17 mouse cellular contexts compared by ENCODE assay signal in genomic region chr19:50439464-50439881, GRCm38 (mm10).
DNase-seq lines count a peak whose midpoint lies in the region; ATAC-seq lines count a peak whose summit lies in the region.
"Had no signal": no experiment of that assay in that cellular context is flagged by ENCODE, and none has a peak within 500 bp of the region (broad histone marks: within the 10 kb centered on the region; RNA-seq: fewer than 3 reads in every experiment).

No protein-coding gene starts in this region.

- intact Hi-C loops in left cerebral cortex, postnatal 25 days (cut with DNase I): no loop called here

- H3K9me3 ChIP-seq in forebrain, embryonic 12.5 days: no peaks in the 10 kb centered on the region
- H3K9me3 ChIP-seq in forebrain, embryonic 16.5 days (ENCODE audit: control insufficient read depth, low read length): no peaks in the 10 kb centered on the region
- H3K9me3 ChIP-seq in hindbrain, embryonic 10.5 days: no peaks in the 10 kb centered on the region
- no peaks in the 10 kb centered on the region for H3K9me3 ChIP-seq in midbrain, embryonic 12.5 days
- H3K9me3 ChIP-seq: limb, embryonic 13.5 days; stomach, embryonic 15.5 days had no signal

- no peaks in the 10 kb centered on the region for H3K36me3 ChIP-seq in forebrain, embryonic 12.5 days (replicated peaks)
- no peaks in the 10 kb centered on the region for H3K36me3 ChIP-seq in forebrain, embryonic 16.5 days (ENCODE audit: control insufficient read depth, insufficient read depth)
- no peaks in the 10 kb centered on the region for H3K36me3 ChIP-seq in hindbrain, embryonic 10.5 days
- H3K36me3 ChIP-seq in midbrain, embryonic 12.5 days: no peaks in the 10 kb centered on the region
- H3K36me3 ChIP-seq: limb, embryonic 13.5 days; stomach, embryonic 15.5 days had no signal

- H3K27ac ChIP-seq in forebrain, embryonic 12.5 days: peak overlapping the region; percentile 65
- H3K27ac ChIP-seq in forebrain, embryonic 16.5 days (ENCODE audit: low read length): no peak overlapping the region
- peak overlapping the region; percentile 82 for H3K27ac ChIP-seq in hindbrain, embryonic 10.5 days
- H3K27ac ChIP-seq in midbrain, embryonic 12.5 days (replicated peaks): peak overlapping the region; percentile 60
- H3K27ac ChIP-seq: limb, embryonic 13.5 days; stomach, embryonic 15.5 days had no signal

- ATAC-seq in forebrain, embryonic 12.5 days (ENCODE audit: low FRiP score): peak; percentile 30; the same call in 1 of the 2 replicates
- ATAC-seq in forebrain, embryonic 16.5 days: no peak
- 0 out of 2 replicates have a peak, but pooled peaks have one; percentile 16 for ATAC-seq in midbrain, embryonic 12.5 days (ENCODE audit: low FRiP score, low read depth)
- no peak for ATAC-seq in cerebellum, adult (ENCODE audit: insufficient number of reproducible peaks, low FRiP score, low TSS enrichment)
- ATAC-seq in monocyte, adult 5-6 weeks (replicated peaks; ENCODE audit: insufficient number of reproducible peaks, low FRiP score, low TSS enrichment, poor library complexity, severe bottlenecking): no peak
- ATAC-seq: intestine, embryonic 16.5 days had no signal

- 5% methylated on average over 3 of the region's 3 CpGs for WGBS in forebrain, embryonic 12.5 days
- 8% methylated on average over 3 of the region's 3 CpGs for WGBS in forebrain, embryonic 16.5 days
- 8% methylated on average over 3 of the region's 3 CpGs for WGBS in hindbrain, embryonic 10.5 days
- 4% methylated on average over 3 of the region's 3 CpGs for WGBS in midbrain, embryonic 12.5 days

- H3K4me2 ChIP-seq in forebrain, embryonic 12.5 days: peak overlapping the region; percentile 47; the same call in 1 of the 2 replicates
- no peak overlapping the region for H3K4me2 ChIP-seq in forebrain, embryonic 16.5 days (ENCODE audit: low read length)
- H3K4me2 ChIP-seq in midbrain, embryonic 12.5 days (replicated peaks): peak overlapping the region; percentile 51
- H3K4me2 ChIP-seq: stomach, embryonic 15.5 days had no signal

- peaks cover 37% of the 10 kb centered on the region for H3K4me1 ChIP-seq in forebrain, embryonic 12.5 days
- peaks cover 16% of the 10 kb centered on the region for H3K4me1 ChIP-seq in forebrain, embryonic 16.5 days (replicated peaks; ENCODE audit: control insufficient read depth, insufficient read depth, low read length)
- peaks cover 41% of the 10 kb centered on the region for H3K4me1 ChIP-seq in hindbrain, embryonic 10.5 days (replicated peaks)
- peaks cover 35% of the 10 kb centered on the region for H3K4me1 ChIP-seq in midbrain, embryonic 12.5 days
- H3K4me1 ChIP-seq: stomach, embryonic 15.5 days had no signal

- H3K27me3 ChIP-seq in forebrain, embryonic 12.5 days: no peaks in the 10 kb centered on the region
- no peaks in the 10 kb centered on the region for H3K27me3 ChIP-seq in forebrain, embryonic 16.5 days (replicated peaks; ENCODE audit: control insufficient read depth, insufficient read depth, low read length)
- H3K27me3 ChIP-seq in hindbrain, embryonic 10.5 days (ENCODE audit: insufficient read depth, poor library complexity, severe bottlenecking): no peaks in the 10 kb centered on the region
- peaks cover 3% of the 10 kb centered on the region for H3K27me3 ChIP-seq in midbrain, embryonic 12.5 days
- H3K27me3 ChIP-seq: stomach, embryonic 15.5 days had no signal

- DNase-seq in hindbrain, embryonic 10.5 days (ENCODE audit: low spot score): peak; percentile 6
- DNase-seq in retina, postnatal 1 day: peak; percentile 40
- DNase-seq in left cerebral cortex, postnatal 25 days (ENCODE audit: low spot score in 2 of 2): no peak
- DNase-seq: cerebellum, adult 2 months; gastrocnemius, postnatal 10 days; heart, postnatal 14 days; kidney, postnatal 25 days; lung, postnatal 4 days; thymus, postnatal 36 days had no signal

- H3K4me3 ChIP-seq in forebrain, embryonic 12.5 days (replicated peaks): no peak overlapping the region
- H3K4me3 ChIP-seq in forebrain, embryonic 16.5 days (replicated peaks; ENCODE audit: low read length): no peak overlapping the region
- H3K4me3 ChIP-seq in hindbrain, embryonic 10.5 days: peak overlapping the region; percentile 32
- no peak overlapping the region for H3K4me3 ChIP-seq in midbrain, embryonic 12.5 days
- H3K4me3 ChIP-seq: limb, embryonic 13.5 days; stomach, embryonic 15.5 days had no signal

- no peak overlapping the region for H3K9ac ChIP-seq in forebrain, embryonic 12.5 days
- H3K9ac ChIP-seq in forebrain, embryonic 16.5 days (replicated peaks; ENCODE audit: low read depth, low read length): no peak overlapping the region
- H3K9ac ChIP-seq in midbrain, embryonic 12.5 days (replicated peaks): no peak overlapping the region
- H3K9ac ChIP-seq: limb, embryonic 13.5 days; stomach, embryonic 15.5 days had no signal

Comparison
In these comparisons a context has a peak if more than half of its experiments do, and no peak if none do; other contexts are left out.
1. ATAC-seq: peak in forebrain, embryonic 12.5 days (single experiment) and midbrain, embryonic 12.5 days (single experiment); none in forebrain, embryonic 16.5 days (single experiment), cerebellum, adult (single experiment) and monocyte, adult 5-6 weeks (single experiment).
2. DNase-seq: peak in hindbrain, embryonic 10.5 days (single experiment) and retina, postnatal 1 day (single experiment); none in left cerebral cortex, postnatal 25 days (0 of 2).